Mouse (Mus musculus): ENCODE data around the gene Lrrn2. TPM values are rescaled to one million over a fixed set of nuclear protein-coding genes. Genes with fewer than 3 reads are reported as not detected.

The Lrrn2 gene
- polyA plus RNA-seq, 1 experiment from 2014 or later = 56.8 TPM

DNA sequence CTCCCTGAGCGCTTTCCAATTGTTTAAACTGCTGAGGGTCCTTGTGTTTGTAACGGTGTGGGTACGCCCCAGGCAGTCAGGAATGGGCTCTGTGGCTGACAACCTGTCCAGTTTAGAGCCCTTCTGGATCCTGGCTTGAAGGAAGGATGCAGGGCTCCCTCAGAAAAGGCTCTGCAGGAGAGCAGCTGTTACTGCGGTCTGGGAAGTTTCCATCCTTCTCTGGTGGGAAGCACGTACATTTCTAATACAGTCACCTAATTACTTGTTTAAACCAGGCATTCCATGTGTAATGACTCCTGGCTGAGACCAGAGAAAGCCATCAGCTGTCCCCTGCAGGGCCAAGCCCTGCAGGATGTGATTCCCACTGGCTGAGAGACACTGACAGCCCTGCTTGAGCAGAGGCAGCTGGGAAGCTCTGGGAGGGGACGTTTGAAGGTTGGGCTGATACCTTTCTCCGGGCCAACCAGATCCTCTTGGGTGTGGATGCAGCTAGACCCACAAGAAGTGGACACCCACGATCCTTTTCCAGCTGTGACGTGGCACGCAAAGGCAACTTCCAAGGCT lies 38.1 kb downstream of the Lrrn2 start:
- Histone ChIP-seq H3K9me3 (no peaks in the 10 kb centered on the region), H3K27ac (peak overlapping the region; percentile 58), H3K36me3 (replicated peaks) (no peaks in the 10 kb centered on the region), H3K4me2 (no peak overlapping the region), H3K4me3 (no peak overlapping the region), H3K4me1 (peaks cover 56% of the 10 kb centered on the region), H3K9ac (no peak overlapping the region), H3K27me3 (replicated peaks) (no peaks in the 10 kb centered on the region)
- ATAC-seq (replicated peaks) = no peak
- WGBS = 22% methylated on average over 10 of the region's 10 CpGs

DNA sequence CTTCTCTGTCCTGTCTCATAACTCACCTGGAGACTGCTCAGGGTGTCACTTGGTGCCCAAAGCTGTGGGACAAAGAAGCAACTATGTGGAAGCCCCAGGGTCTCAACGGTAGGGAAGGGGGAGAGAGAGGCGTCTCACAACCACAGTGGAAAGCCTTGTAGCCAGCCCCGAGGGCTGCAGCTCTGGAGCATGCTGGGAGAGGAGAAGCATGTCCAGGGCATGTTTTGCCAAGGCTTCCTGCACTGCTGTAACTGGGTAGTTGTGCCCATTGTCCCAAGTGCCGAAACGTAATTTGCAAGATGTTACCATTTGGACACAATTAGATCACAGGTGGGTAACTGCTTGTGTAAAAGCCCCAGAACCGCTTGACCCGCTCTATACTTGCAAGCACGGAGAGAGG lies 39.2 kb downstream of the Lrrn2 start:
- Histone ChIP-seq H3K27ac (no peak overlapping the region), H3K27me3 (replicated peaks) (no peaks in the 10 kb centered on the region), H3K4me1 (peaks cover 56% of the 10 kb centered on the region), H3K4me3 (no peak overlapping the region), H3K4me2 (no peak overlapping the region), H3K36me3 (replicated peaks) (no peaks in the 10 kb centered on the region), H3K9me3 (no peaks in the 10 kb centered on the region), H3K9ac (no peak overlapping the region)
- ATAC-seq (replicated peaks) = no peak
- 85% methylated on average over 8 of the region's 8 CpGs for WGBS

DNA sequence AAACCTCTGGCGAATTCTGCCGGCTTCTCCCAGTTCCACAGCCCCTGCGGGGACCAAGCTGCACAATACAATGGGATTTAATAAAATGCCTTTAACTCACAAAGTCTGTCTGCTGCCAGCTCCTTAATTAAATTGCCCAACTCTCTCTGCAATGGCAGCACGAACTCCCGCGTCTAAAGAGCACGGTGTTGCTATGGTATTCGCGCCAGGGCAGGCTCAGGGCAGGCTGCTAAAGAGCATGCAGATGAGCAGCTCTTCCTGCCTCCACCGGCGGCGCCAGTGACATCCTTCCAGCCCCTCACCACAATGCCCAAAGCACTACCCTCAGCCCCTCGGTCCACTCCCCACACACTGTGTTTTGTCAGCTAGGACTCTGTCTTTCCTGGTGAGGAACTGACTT lies 41.0 kb downstream of the Lrrn2 start:
- H3K4me3 ChIP-seq = no peak overlapping the region
- WGBS = 1% methylated on average over 13 of the region's 13 CpGs

DNA sequence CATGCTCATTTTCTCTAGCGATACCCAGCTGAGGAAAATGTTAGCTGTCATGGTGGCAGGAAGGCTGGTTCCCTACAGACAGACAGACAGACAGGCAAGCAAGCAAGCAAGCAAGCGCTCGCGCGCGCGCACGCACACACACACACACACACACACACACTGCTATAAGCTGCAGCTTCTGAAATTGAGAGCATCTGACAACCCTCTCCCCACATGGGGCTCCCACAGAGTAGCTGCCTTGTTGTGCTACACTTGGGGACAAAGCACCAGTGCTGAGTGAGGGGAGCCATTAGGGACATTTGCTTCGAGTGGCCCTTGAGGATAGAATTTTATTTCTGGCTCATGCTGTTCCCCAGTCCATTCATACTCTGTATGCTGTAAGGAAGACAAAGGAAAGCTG lies 42.2 kb downstream of the Lrrn2 start:
- Histone ChIP-seq H3K4me3 (no peak overlapping the region), H3K4me2 (no peak overlapping the region), H3K27ac (peak overlapping the region; percentile 76), H3K36me3 (replicated peaks) (no peaks in the 10 kb centered on the region), H3K9ac (no peak overlapping the region), H3K4me1 (peaks cover 41% of the 10 kb centered on the region), H3K9me3 (no peaks in the 10 kb centered on the region), H3K27me3 (replicated peaks) (no peaks in the 10 kb centered on the region)
- 62% methylated on average over 9 of the region's 9 CpGs for WGBS
- 0 out of 2 replicates have a peak, but pooled peaks have one; percentile 24 for ATAC-seq (replicated peaks)

More for the DNA sequence above, 41.0 kb downstream of the Lrrn2 start:
- peaks cover 51% of the 10 kb centered on the region for H3K4me1 ChIP-seq
- H3K9me3 ChIP-seq = no peaks in the 10 kb centered on the region
- no peaks in the 10 kb centered on the region for H3K27me3 ChIP-seq (replicated peaks)
- 0 out of 2 replicates have a peak overlapping the region, but pooled peaks have one; percentile 1 for H3K9ac ChIP-seq
- peak; percentile 66 for ATAC-seq (replicated peaks)
- H3K36me3 ChIP-seq (replicated peaks) = no peaks in the 10 kb centered on the region
- H3K27ac ChIP-seq = peak overlapping the region; percentile 76
- H3K4me2 ChIP-seq = 0 out of 2 replicates have a peak overlapping the region, but pooled peaks have one; percentile 10

DNA sequence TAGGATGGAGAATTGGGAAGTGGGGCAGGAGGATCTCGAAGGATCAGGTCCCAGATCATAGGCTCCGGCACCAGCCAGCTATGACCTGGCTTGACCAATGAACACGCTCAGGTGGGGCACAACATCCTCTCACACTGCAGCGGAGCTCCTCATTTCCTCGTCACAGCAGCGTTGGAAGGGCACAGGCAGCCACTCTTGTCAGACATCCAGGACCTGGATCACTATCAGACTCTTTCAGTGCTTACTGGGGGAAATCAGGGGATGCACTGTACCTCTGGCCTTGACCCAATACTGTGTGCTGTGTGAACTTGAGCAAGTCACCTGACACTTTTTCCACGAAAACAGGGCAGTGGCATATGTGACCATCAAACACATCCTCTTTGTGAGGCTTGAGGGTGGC lies 45.2 kb downstream of the Lrrn2 start:
- H3K9ac ChIP-seq = no peak overlapping the region
- no peak overlapping the region for H3K4me3 ChIP-seq
- H3K27me3 ChIP-seq (replicated peaks) = no peaks in the 10 kb centered on the region
- no peak overlapping the region for H3K4me2 ChIP-seq
- H3K4me1 ChIP-seq = peaks cover 38% of the 10 kb centered on the region
- no peak overlapping the region for H3K27ac ChIP-seq
- no peak for ATAC-seq (replicated peaks)
- H3K36me3 ChIP-seq (replicated peaks) = no peaks in the 10 kb centered on the region
- H3K9me3 ChIP-seq = no peaks in the 10 kb centered on the region
- 89% methylated on average over 7 of the region's 7 CpGs for WGBS

DNA sequence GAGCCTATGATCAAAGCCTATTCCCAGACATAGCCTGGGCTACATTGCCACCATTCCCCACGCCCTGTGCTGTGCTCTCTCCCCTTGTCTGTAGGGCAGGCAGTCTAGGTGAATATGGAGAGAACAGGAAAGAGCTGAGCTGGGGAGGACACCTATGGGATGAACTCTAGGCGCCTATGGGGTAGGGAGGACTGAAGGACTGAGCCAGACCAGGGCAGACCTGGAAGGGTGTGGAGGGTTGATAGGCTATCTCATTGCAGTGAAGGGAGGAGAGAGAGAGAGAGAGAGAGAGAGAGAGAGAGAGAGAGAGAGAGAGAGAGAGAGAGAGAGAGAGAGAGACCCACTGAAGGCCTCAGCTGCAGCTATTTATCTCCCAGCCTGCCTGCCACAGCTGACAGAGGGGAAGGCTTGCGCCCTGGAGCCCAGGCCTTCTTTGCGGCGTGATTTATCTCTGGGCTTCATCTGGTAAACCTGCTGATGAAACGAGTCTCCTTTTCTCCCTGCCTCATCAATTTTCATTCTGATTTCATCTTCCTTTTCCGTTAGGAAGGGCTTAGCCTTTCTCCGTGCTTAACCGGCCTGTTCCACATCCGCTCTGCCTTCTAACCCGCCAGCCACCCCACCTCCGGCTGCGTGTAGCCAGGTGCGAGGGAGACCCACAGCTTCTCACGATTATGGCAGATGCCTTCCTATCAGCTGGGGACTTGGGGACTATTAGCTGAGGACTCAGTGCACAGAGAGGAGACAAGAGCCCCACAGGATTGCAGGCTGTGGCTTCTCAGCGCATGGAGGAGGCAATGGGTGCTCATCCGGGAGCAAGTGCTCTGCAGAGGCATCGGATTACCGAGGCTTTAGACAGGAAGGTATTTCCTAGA lies 48.2 kb downstream of the Lrrn2 start:
- peak; percentile 46; the same call in 1 of the 2 replicates for ATAC-seq (replicated peaks)
- H3K4me1 ChIP-seq = peaks cover 14% of the 10 kb centered on the region
- H3K27me3 ChIP-seq (replicated peaks) = no peaks in the 10 kb centered on the region
- H3K9ac ChIP-seq = no peak overlapping the region
- no peak overlapping the region for H3K4me2 ChIP-seq
- no peaks in the 10 kb centered on the region for H3K36me3 ChIP-seq (replicated peaks)
- no peaks in the 10 kb centered on the region for H3K9me3 ChIP-seq
- H3K4me3 ChIP-seq = no peak overlapping the region
- WGBS = 37% methylated on average over 19 of the region's 19 CpGs
- peak overlapping the region; percentile 61 for H3K27ac ChIP-seq

DNA sequence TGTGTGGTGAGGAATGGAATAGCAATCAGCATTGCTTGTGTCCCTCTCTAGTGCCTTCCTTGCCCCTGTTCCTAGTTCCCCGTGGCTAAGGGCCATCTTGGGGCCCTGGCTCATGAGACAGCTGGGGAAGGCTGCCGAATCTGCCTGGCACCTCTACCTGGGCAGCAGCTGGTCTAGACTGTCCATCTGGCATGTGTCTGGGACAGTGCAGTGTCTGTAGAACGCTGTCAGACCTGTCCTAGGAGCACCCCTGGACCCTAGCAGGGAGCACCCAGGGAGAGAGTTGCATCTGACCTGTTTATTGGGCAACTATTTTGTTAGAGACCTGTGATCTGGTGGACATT lies 48.8 kb downstream of the Lrrn2 start:
- 60% methylated on average over 3 of the region's 3 CpGs for WGBS
- H3K36me3 ChIP-seq (replicated peaks) = no peaks in the 10 kb centered on the region
- H3K9me3 ChIP-seq = no peaks in the 10 kb centered on the region
- H3K4me3 ChIP-seq = no peak overlapping the region
- no peak overlapping the region for H3K9ac ChIP-seq
- H3K4me2 ChIP-seq = no peak overlapping the region
- H3K4me1 ChIP-seq = peaks cover 14% of the 10 kb centered on the region
- no peaks in the 10 kb centered on the region for H3K27me3 ChIP-seq (replicated peaks)
- peak overlapping the region; percentile 61 for H3K27ac ChIP-seq
- no peak; the same call in 1 of the 2 replicates for ATAC-seq (replicated peaks)

DNA sequence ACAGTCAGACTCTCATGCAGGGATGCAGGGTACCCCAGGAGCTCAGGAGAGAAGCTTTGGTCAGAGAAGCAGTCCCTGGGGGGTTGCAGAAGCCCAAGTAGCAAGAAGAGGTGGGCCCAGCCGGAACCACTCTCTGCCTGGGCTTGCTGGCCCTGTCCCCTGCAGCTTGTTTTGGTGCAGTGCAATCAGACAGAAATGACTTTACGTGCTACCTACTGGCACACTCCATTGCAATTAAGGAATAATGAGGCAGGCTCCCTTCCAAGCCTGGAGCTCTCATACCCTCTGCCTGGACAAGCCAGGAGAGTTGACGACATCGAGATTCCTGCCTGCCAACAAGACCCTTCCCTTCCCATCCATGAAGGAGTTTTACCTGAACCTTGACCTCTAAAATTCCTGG lies 50.2 kb downstream of the Lrrn2 start:
- H3K9me3 ChIP-seq = no peaks in the 10 kb centered on the region
- no peak overlapping the region for H3K4me3 ChIP-seq
- no peak overlapping the region for H3K9ac ChIP-seq
- 80% methylated on average over 4 of the region's 4 CpGs for WGBS
- no peaks in the 10 kb centered on the region for H3K36me3 ChIP-seq (replicated peaks)
- H3K27me3 ChIP-seq (replicated peaks) = no peaks in the 10 kb centered on the region
- H3K4me2 ChIP-seq = no peak overlapping the region
- H3K4me1 ChIP-seq = peaks cover 26% of the 10 kb centered on the region
- no peak overlapping the region for H3K27ac ChIP-seq
- ATAC-seq (replicated peaks) = no peak

DNA sequence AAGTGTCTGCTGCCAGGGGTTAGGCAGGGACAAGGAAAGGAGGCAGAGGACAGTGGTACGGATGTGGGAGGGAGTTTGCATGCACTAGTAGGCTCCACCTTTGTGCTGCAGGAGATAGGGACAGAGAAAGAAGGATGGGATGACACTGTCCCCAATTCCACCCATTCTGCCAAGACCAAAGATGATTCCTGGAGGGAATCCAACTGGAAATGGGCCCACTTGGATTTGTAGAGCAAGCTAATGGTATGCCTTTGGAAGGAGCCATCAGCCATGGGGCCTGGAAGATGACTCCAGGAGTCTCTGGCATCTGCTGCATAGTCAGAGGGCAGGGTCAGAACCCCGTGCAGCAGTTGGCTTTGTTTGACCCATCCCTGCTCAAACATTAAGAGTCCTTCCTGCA lies 52.3 kb downstream of the Lrrn2 start:
- Histone ChIP-seq H3K9ac (no peak overlapping the region), H3K27me3 (replicated peaks) (no peaks in the 10 kb centered on the region), H3K27ac (no peak overlapping the region), H3K36me3 (replicated peaks) (peaks cover 3% of the 10 kb centered on the region), H3K9me3 (no peaks in the 10 kb centered on the region), H3K4me1 (peaks cover 26% of the 10 kb centered on the region), H3K4me3 (no peak overlapping the region), H3K4me2 (no peak overlapping the region)
- ATAC-seq (replicated peaks) = no peak
- 89% methylated on average over 2 of the region's 2 CpGs for WGBS

DNA sequence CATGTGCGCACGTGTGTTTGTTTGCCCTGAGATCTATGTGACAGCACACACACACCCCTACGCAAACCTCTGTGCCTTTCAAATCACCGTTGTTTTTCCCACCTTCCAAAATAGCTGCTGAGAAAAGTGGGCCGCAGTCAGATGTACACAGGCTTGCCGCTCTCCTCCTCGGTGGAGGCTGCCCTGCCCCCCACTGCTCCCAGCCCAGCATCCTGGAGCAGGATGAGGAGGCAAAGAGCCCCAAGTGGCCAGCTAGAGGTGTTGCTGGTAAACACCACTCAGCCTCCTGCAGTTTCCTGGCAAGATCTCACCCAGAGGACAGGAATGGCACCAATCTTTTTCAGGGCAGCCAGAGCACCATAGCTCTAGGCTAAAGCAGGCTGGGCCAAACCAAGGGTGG lies 54.8 kb downstream of the Lrrn2 start:
- H3K4me3 ChIP-seq = no peak overlapping the region
- peaks cover 17% of the 10 kb centered on the region for H3K36me3 ChIP-seq (replicated peaks)
- no peak overlapping the region for H3K9ac ChIP-seq
- H3K9me3 ChIP-seq = no peaks in the 10 kb centered on the region
- peaks cover 12% of the 10 kb centered on the region; the same call in 1 of the 2 replicates for H3K4me1 ChIP-seq
- 25% methylated on average over 7 of the region's 7 CpGs for WGBS
- no peaks in the 10 kb centered on the region for H3K27me3 ChIP-seq (replicated peaks)
- no peak overlapping the region for H3K4me2 ChIP-seq
- no peak overlapping the region for H3K27ac ChIP-seq
- 0 out of 2 replicates have a peak, but pooled peaks have one; percentile 62 for ATAC-seq (replicated peaks)

DNA sequence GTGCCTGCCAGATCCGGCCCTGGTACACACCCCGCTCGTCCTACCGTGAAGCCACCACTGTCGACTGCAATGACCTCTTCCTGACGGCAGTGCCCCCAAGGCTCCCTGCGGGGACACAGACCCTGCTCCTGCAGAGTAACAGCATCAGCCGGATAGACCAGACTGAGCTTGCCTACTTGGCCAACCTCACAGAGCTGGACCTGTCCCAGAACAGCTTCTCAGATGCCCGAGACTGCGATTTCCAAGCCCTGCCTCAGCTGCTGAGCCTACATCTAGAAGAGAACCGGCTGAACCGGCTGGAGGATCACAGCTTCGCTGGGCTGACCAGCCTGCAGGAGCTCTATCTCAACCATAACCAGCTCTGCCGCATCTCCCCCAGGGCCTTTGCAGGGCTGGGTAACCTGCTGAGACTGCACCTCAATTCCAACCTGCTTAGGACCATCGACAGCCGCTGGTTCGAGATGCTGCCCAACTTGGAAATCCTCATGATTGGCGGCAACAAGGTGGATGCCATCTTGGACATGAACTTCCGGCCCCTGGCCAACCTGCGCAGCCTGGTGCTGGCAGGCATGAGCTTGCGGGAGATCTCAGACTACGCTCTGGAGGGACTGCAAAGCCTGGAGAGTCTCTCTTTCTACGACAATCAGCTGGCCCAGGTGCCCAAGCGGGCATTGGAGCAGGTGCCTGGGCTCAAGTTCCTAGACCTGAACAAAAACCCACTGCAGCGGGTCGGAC lies 57.4 kb downstream of the Lrrn2 start:
- H3K9me3 ChIP-seq = no peaks in the 10 kb centered on the region
- H3K36me3 ChIP-seq (replicated peaks) = peaks cover 17% of the 10 kb centered on the region
- H3K4me2 ChIP-seq = no peak overlapping the region
- no peak overlapping the region for H3K4me3 ChIP-seq
- peaks cover 12% of the 10 kb centered on the region; the same call in 1 of the 2 replicates for H3K4me1 ChIP-seq
- no peak overlapping the region for H3K27ac ChIP-seq
- WGBS = 88% methylated on average over 26 of the region's 26 CpGs
- ATAC-seq (replicated peaks) = no peak
- no peaks in the 10 kb centered on the region for H3K27me3 ChIP-seq (replicated peaks)
- no peak overlapping the region for H3K9ac ChIP-seq

DNA sequence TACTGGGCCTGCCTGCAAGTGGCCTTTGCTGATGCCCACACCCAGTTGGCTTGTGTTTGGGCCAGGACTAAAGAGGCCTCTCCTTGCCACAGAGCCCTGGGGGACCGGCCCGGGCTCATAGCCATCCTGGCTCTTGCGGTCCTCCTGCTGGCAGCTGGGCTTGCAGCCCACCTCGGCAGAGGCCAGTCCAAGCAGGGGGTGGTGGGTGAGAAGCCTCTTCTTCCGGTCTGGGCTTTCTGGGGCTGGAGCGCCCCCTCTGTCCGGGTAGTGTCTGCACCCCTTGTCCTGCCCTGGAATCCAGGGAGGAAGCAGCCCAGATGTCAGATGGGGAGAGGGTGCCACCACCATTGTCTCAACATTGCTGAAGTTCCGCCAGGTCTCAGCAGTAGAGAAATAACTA lies 58.9 kb downstream of the Lrrn2 start:
- peak; percentile 27 for ATAC-seq (replicated peaks)
- Histone ChIP-seq H3K4me1 (peaks cover 12% of the 10 kb centered on the region; the same call in 1 of the 2 replicates), H3K9ac (no peak overlapping the region), H3K27ac (no peak overlapping the region), H3K4me3 (no peak overlapping the region), H3K4me2 (no peak overlapping the region), H3K36me3 (replicated peaks) (peaks cover 17% of the 10 kb centered on the region), H3K9me3 (no peaks in the 10 kb centered on the region), H3K27me3 (replicated peaks) (no peaks in the 10 kb centered on the region)
- WGBS = 84% methylated on average over 8 of the region's 8 CpGs

All from midbrain, embryonic 15.5 days (tissue).